Mouse (Mus musculus) urinary bladder, postnatal 14 days (tissue): ENCODE data around the gene Gm20379.

Source experiments
- DNase-seq: peaks from one replicate; pipeline ENCODE4 v3.0.0; 2021; ENCODE audit warnings: low spot score

Gm20379 gene

GRCm38 (mm10) chr13:92305680-92306079 is at the start of gene Gm20379:
Gm20379 (plus strand) TSS chr13:92305980.
- DNase-seq: no peak

- DNase-seq: no peak
Observed at GRCm38 (mm10) chr13:92261329-92261728, 44.5 kb upstream of the Gm20379 start.

GRCm38 (mm10) chr13:92263566-92263965 is 42.2 kb upstream of the Gm20379 start:
- DNase-seq: no peak

GRCm38 (mm10) chr13:92267076-92267475 is 38.7 kb upstream of the Gm20379 start:
- DNase-seq: no peak

GRCm38 (mm10) chr13:92274274-92275198 is 31.2 kb upstream of the Gm20379 start:
- peak; percentile 72 for DNase-seq

GRCm38 (mm10) chr13:92275292-92275691 is 30.5 kb upstream of the Gm20379 start:
- no peak for DNase-seq

- DNase-seq: no peak
Observed at GRCm38 (mm10) chr13:92277027-92277426, 28.8 kb upstream of the Gm20379 start.

- DNase-seq: no peak
Observed at GRCm38 (mm10) chr13:92291605-92292004, 14.2 kb upstream of the Gm20379 start.

- no peak for DNase-seq
Observed at GRCm38 (mm10) chr13:92293883-92294282, 11.9 kb upstream of the Gm20379 start.

- DNase-seq: no peak
Observed at GRCm38 (mm10) chr13:92296490-92296889, 9.3 kb upstream of the Gm20379 start.

GRCm38 (mm10) chr13:92297021-92297420 is 8.8 kb upstream of the Gm20379 start:
- DNase-seq: no peak

GRCm38 (mm10) chr13:92299522-92299921 is 6.3 kb upstream of the Gm20379 start:
- DNase-seq: no peak

GRCm38 (mm10) chr13:92301754-92302153 is 4.0 kb upstream of the Gm20379 start:
- DNase-seq: no peak

- no peak for DNase-seq
Observed at GRCm38 (mm10) chr13:92302466-92302865, 3.3 kb upstream of the Gm20379 start.

- DNase-seq: no peak
Observed at GRCm38 (mm10) chr13:92303062-92303948, 2.5 kb upstream of the Gm20379 start.

GRCm38 (mm10) chr13:92304291-92304690 is 1.5 kb upstream of the Gm20379 start:
- DNase-seq: no peak

GRCm38 (mm10) chr13:92314613-92315012 is 8.8 kb downstream of the Gm20379 start:
- no peak for DNase-seq

- DNase-seq: no peak
Observed at GRCm38 (mm10) chr13:92320770-92321169, 15.0 kb downstream of the Gm20379 start.

- no peak for DNase-seq
Observed at GRCm38 (mm10) chr13:92326030-92326429, 20.2 kb downstream of the Gm20379 start.

GRCm38 (mm10) chr13:92328000-92328399 is 22.2 kb downstream of the Gm20379 start:
- DNase-seq: no peak

- DNase-seq: no peak
Observed at GRCm38 (mm10) chr13:92330621-92331020, 24.8 kb downstream of the Gm20379 start.

- no peak for DNase-seq
Observed at GRCm38 (mm10) chr13:92332103-92332879, 26.5 kb downstream of the Gm20379 start.
